Mouse (Mus musculus) spleen, postnatal 4 days (tissue): ENCODE results near the gene Cartpt.
"Not testable (repeated sequence)": the region's sequence is repeated elsewhere in the genome, so short reads cannot be mapped to it uniquely, and the experiment has no call there.

Experiments
- DNase-seq, 2 experiments: peaks; one replicate each; pipeline ENCODE4 v3.0.0; 2022; ENCODE audit warnings: low spot score in 2 of 2

Gene Cartpt

GRCm38 (mm10) chr13:99857336-99857735 is 43.6 kb downstream of the Cartpt start:
- peak in 1 of 2 experiments; percentile 10 for DNase-seq

GRCm38 (mm10) chr13:99855229-99855628 is 45.7 kb downstream of the Cartpt start:
- no peak for DNase-seq

- DNase-seq, result no peak
These were observed 47.8 kb downstream of the Cartpt start for GRCm38 (mm10) chr13:99853131-99853530.

- not testable (repeated sequence) for DNase-seq
These were observed 48.5 kb downstream of the Cartpt start for GRCm38 (mm10) chr13:99852416-99852815.

GRCm38 (mm10) chr13:99851026-99851425 is 49.9 kb downstream of the Cartpt start:
- DNase-seq, result no peak

- no peak for DNase-seq
These were observed 51.3 kb downstream of the Cartpt start for GRCm38 (mm10) chr13:99849597-99849996.
